Mouse (Mus musculus): ENCODE measurements around the gene Tigd4. TPM values are rescaled to one million over a fixed set of nuclear protein-coding genes. Genes with fewer than 3 reads are reported as not detected.
A peak's percentile ranks its signal among the peaks of the same experiment; 100 is the strongest.
"Not testable (repeated sequence)": the region's sequence is repeated elsewhere in the genome, so short reads cannot be mapped to it uniquely, and the experiment has no call there.

The Tigd4 gene
- total RNA-seq (2022): under 1 TPM in 2 of 4 experiments, not detected in 2; 0.06 to 0.18 TPM

GRCm38 (mm10) chr3:84593274-84593673, at the start of gene Tigd4:
Gene Tigd4, plus strand, starts transcription at chr3:84593574.
- no peak for DNase-seq

- no peak for DNase-seq
Measured at GRCm38 (mm10) chr3:84547177-84547576, 46.2 kb upstream of the Tigd4 start.

GRCm38 (mm10) chr3:84555780-84556179, 37.6 kb upstream of the Tigd4 start:
- DNase-seq: no peak

GRCm38 (mm10) chr3:84558301-84558700, 35.1 kb upstream of the Tigd4 start:
- DNase-seq: no peak

- DNase-seq: not testable (repeated sequence)
Measured at GRCm38 (mm10) chr3:84562911-84563310, 30.5 kb upstream of the Tigd4 start.

- DNase-seq: no peak
Measured at GRCm38 (mm10) chr3:84563415-84563814, 30.0 kb upstream of the Tigd4 start.

- no peak for DNase-seq
Measured at GRCm38 (mm10) chr3:84568540-84568939, 24.8 kb upstream of the Tigd4 start.

GRCm38 (mm10) chr3:84569587-84569986, 23.8 kb upstream of the Tigd4 start:
- no peak for DNase-seq

GRCm38 (mm10) chr3:84570501-84570900, 22.9 kb upstream of the Tigd4 start:
- DNase-seq: no peak

- DNase-seq: no peak
Measured at GRCm38 (mm10) chr3:84580716-84581115, 12.7 kb upstream of the Tigd4 start.

GRCm38 (mm10) chr3:84581696-84582022, 11.7 kb upstream of the Tigd4 start:
- DNase-seq: no peak

GRCm38 (mm10) chr3:84582023-84582912, 11.1 kb upstream of the Tigd4 start, which contains the start of gene Arfip1:
Gene Arfip1, minus strand, starts transcription at chr3:84582625.
- DNase-seq: peak; percentile 97

GRCm38 (mm10) chr3:84582913-84583276, 10.5 kb upstream of the Tigd4 start:
- no peak for DNase-seq

GRCm38 (mm10) chr3:84586736-84587135, 6.6 kb upstream of the Tigd4 start:
- no peak for DNase-seq

GRCm38 (mm10) chr3:84594894-84595676, 1.7 kb downstream of the Tigd4 start:
- no peak for DNase-seq

GRCm38 (mm10) chr3:84595677-84596234, 2.4 kb downstream of the Tigd4 start:
- no peak for DNase-seq

GRCm38 (mm10) chr3:84597996-84598734, 4.8 kb downstream of the Tigd4 start:
- DNase-seq: no peak

GRCm38 (mm10) chr3:84598756-84599155, 5.4 kb downstream of the Tigd4 start:
- DNase-seq: no peak

- DNase-seq: no peak
Measured at GRCm38 (mm10) chr3:84601870-84602495, 8.6 kb downstream of the Tigd4 start.

GRCm38 (mm10) chr3:84602759-84603158, 9.4 kb downstream of the Tigd4 start:
- no peak for DNase-seq

- DNase-seq: no peak
Measured at GRCm38 (mm10) chr3:84603212-84603611, 9.8 kb downstream of the Tigd4 start.

- no peak for DNase-seq
Measured at GRCm38 (mm10) chr3:84610183-84610710, 16.9 kb downstream of the Tigd4 start.

Measured in adrenal gland, adult 8-10 months (tissue).